Mouse (Mus musculus) adrenal gland, adult 18-20 months (tissue): ENCODE measurements around the gene Naaladl2. TPM values are rescaled to one million over a fixed set of nuclear protein-coding genes. Genes with fewer than 3 reads are reported as not detected.
"Not testable (repeated sequence)": the region's sequence is repeated elsewhere in the genome, so short reads cannot be mapped to it uniquely, and the experiment has no call there.

ENCODE experiments used
- DNase-seq, 2 experiments: peaks; one replicate each; pipeline ENCODE4 v3.0.0; 2021 to 2022; ENCODE audit warnings: low spot score in 2 of 2
- long read RNA-seq, 2 experiments: library from polyadenylated mRNA; stranded (forward); transcript quantifications; one replicate each; pipeline ENCODE4 v2.0.0; 2021
- total RNA-seq, 2 experiments: library from RNA; stranded (reverse); gene quantifications; 1 replicate in 1 of 2; 2 replicates in 1 of 2; pipeline ENCODE4 v1.2.3; 2021

Gene Naaladl2
- total RNA-seq, result 1 to 10 TPM; 2.7 TPM
- long read RNA-seq, experiment 1, result 0 reads
- long read RNA-seq, experiment 2, partial matches to known transcripts, result 4 of 4 reads
- long read RNA-seq, experiment 2, other reads (novel, unspliced or antisense), result 0 of 4 reads

DNA sequence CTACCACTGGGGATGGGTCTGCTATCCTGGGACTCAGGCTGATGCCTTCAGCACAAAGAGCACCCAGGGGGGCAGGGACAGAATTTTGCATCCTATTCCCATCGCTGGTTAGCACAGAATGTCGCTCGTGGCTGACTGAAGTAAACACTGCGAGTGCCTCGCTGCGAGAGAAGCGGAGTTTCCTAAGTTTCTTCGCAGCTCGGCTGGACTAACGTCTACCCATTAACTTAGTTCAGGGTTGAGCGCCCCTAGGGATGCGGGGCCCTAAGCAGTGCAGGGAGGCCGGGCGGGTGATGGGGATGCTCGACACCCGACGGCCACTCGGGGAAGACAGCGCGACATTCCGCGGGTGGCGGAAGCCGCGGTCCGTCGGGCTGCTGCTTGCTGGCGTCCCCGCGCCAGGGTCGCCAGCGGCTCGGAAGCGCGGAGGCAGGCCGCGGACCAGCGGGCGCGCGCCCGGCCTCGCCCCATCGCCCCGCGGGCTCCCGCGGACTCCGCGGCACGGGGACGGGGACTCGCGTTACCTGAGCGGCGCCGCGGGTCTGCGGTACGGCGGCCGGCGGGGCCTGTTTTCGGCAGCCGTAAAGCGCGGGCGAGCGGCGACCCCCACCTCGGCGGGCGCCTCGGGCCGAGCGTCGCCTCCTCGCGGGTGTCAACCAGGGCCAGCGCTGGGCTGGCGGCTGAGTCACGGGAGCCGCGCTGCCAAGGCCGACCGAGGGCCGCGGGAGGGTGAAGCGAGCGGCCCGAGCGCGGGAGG, at the start of gene Naaladl2:
Naaladl2 (minus strand) TSS at position 707 of the 757 bp plus-strand sequence.
- DNase-seq, result peak; percentile 42 to 46

- DNase-seq, result no peak
Measured at GRCm38 (mm10) chr3:25151721-25152120, 7.7 kb upstream of the Naaladl2 start.

DNA sequence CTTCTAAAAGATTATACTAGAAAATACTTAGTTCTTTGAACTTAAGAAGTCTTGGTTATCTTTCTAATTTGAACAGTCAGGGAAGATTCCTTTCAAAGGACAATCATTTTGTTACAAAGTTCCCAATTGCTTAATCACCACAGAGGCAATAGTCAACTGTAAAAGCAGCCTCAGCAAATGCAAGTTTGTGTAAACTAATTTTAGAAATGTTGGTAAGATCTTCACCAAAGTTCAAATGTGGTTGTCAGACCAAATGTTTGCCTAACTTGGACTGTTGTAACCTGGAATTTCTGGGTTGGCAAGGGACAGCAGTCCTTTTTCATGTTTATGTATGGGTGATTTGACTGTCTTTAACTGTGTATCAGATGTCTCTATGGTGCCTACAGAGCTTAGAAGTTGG, 3.2 kb upstream of the Naaladl2 start:
- DNase-seq, result no peak

- no peak for DNase-seq
Measured at GRCm38 (mm10) chr3:25144961-25145697, 1.1 kb upstream of the Naaladl2 start.

DNA sequence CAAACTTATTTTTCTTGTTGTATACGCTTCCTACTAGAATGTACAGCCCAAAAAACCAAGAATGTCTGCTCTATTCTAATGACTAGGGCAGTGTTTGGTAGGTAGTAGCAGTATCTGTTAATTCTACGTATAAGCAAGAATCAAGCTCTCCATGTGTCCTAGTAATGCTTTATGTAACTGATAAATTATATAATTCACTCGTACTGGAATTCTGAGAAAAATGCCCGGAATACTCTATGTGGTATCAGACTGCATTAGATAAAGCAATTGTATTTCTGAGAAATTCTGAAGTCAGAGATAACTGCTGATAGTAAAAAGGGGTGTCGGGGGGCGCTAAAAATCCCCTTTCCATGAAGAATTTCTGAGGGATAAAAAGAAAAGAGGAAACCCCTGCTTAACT, 950 bp downstream of the Naaladl2 start:
- DNase-seq, result no peak

DNA sequence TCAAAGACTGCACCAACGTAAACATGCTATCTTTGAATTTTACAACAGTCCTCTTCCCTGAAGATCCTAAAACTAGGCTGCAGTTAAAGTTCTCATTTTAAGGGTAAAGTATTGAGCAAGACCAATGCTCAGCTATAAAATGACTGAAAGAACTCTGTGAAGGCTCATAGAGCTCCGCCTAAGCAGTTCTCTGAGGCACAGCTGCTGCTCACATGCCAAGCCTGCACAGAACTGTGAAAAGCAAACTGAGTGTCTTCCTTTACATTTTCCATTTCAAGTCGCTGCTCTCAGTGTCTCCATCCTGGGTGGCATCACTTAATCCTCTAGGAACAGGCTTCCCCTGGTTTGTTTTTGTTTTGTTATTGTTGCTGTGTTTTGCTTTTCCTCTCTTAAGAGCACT, 12.2 kb downstream of the Naaladl2 start:
- DNase-seq, result no peak

DNA sequence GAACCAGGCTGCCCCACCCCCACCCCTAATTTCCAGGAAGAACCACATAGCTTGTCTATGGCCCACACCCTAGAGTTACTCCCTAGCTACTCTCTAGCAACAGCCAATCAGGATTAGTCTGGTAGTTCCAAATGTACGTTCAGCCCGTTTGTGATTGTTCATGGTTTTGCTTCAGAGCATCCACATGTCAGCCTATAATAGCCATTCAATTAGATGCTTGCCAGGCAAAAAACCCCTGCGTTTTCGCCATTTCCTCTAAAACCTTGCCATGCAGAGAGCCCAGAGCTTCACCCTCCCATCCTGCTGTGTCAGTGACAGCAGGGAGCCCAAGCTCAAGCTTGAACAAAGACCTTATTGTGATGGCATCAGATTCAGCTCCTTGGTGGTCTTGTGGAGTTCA, 16.2 kb downstream of the Naaladl2 start:
- no peak for DNase-seq

DNA sequence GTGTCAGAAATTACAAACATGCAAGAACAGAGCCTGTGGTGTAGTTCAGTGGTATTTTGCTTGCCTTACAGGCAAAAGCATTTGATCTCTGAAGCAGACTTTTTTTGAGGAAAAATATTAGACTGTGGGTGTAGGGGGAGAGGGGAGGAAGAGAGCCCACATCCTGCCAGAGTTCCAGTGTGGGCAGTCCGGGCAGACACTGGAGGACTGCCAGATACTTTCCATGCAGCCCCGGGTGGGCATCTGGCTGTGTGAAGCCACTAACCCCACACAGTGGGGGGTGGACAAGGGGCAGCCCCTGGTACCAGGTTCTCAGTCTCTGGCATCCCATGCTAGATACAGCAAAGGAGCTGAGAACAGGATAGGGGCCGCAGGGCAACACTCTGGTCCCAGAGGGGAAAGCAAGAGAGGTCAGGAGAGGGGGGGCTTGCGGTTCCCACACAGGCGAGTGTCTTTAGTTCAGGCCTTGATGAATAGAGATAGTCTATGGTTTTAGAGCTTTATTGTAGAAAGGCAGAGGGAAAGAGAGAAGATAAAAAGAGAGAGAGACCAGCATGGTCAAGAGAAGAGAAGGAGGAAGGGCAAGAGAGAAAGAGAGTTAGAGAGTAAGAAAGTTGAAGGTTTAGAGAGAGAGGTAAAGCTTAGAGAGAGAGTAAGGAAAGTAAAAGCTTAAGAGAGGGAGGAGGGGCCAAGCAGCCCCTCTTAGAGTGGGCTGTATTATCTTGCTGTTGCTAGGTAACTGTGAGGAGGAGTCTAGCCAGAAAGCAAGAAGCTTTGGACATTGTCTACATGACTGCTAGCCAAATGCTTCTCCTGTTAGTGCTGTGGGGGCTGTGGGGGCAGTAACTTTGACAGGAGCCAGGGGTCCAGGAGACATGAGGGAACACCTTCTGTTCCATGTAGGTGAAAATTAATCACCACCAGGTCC, 18.9 kb downstream of the Naaladl2 start:
- no peak for DNase-seq

GRCm38 (mm10) chr3:25113107-25113506, 31.0 kb downstream of the Naaladl2 start:
- DNase-seq, result no peak

- no peak for DNase-seq
Measured at GRCm38 (mm10) chr3:25108997-25109396, 35.1 kb downstream of the Naaladl2 start.

GRCm38 (mm10) chr3:25092986-25093385, 51.1 kb downstream of the Naaladl2 start:
- DNase-seq, result no peak

GRCm38 (mm10) chr3:25075785-25076184, 68.3 kb downstream of the Naaladl2 start:
- DNase-seq, result no peak

GRCm38 (mm10) chr3:25074266-25074665, 69.8 kb downstream of the Naaladl2 start:
- DNase-seq, result no peak

GRCm38 (mm10) chr3:25073821-25074220, 70.2 kb downstream of the Naaladl2 start:
- DNase-seq, result no peak

- no peak for DNase-seq
Measured at GRCm38 (mm10) chr3:25063217-25063616, 80.8 kb downstream of the Naaladl2 start.

GRCm38 (mm10) chr3:25052975-25053374, 91.1 kb downstream of the Naaladl2 start:
- DNase-seq, result no peak

- DNase-seq, result no peak
Measured at GRCm38 (mm10) chr3:25019972-25020371, 124.1 kb downstream of the Naaladl2 start.

DNA sequence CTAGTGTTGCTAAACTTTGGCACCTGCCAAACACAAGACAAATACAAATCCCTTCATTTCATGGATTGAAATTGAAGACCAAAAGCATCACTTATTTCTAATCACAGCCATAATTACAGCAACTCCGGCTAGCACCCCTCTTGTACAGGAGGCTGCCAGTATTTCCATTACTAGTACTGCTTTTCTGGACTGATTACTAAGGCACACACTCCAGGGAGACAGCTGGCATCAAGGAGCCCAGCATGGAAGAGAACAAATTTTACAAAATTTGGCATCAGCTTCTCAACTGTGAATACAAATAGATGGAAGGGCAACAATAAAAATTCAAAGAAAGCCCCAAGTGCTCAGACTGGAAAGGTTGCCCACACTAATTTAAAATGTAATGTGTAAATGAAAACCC, 133.3 kb downstream of the Naaladl2 start:
- DNase-seq, result no peak

DNA sequence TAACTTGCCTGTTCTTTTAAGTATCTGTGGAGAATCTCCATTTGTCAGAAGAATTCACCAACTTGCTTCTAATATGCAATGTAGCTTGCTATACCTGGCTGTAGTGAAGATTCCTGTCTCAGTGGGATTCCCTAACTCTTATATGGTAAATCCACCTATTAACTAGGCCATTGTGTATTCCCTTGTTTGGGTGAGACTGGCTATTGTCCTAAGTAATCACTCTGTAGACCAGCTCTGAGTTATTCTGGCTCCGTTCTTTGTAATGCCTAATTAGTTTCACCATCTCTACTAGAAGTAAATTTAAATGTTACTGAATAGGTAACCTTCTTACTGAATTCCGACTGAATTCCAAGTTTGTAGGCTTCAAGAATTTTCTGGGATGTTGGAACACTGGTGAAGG, 137.3 kb downstream of the Naaladl2 start:
- not testable (repeated sequence) for DNase-seq

DNA sequence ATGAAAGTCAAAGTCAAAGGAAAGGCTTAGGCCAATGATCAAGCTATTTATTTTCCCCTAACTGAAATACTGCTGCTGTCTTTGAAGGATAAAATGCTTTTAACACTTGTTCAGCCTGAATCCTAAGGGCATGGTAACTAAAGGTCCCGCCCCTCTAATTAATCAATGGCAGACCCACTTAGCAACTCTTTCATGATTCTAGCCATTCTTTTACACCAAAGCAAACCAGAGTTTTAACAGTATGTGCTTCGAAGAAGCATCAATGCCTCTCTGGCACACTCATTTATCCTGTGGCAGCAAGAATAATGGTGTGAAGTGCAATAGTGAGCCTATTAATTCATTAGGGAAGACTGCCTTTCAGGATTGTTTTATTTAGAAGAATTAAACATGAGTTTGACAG, 151.5 kb downstream of the Naaladl2 start:
- no peak for DNase-seq

- no peak for DNase-seq
Measured at GRCm38 (mm10) chr3:24992078-24992477, 152.0 kb downstream of the Naaladl2 start.
